Mouse (Mus musculus): ENCODE measurements around the gene Dcaf15.

Gene Dcaf15

GRCm38 (mm10) chr8:84104697-84105609 is at the start of gene Dcaf15:
Dcaf15 (minus strand) TSS chr8:84104768.
- peak; percentile 99 for DNase-seq (ENCODE audit: low spot score)

- no peak for DNase-seq (ENCODE audit: low spot score)
These were observed 44.6 kb upstream of the Dcaf15 start for GRCm38 (mm10) chr8:84149181-84149580.

GRCm38 (mm10) chr8:84148531-84148850 is 43.9 kb upstream of the Dcaf15 start:
- DNase-seq (ENCODE audit: low spot score), result peak; percentile 66

GRCm38 (mm10) chr8:84147769-84148530 is 43.4 kb upstream of the Dcaf15 start, which contains the start of the genes Cc2d1a and 4930432K21Rik:
Cc2d1a (minus strand) TSS chr8:84147936.
4930432K21Rik (plus strand) TSS chr8:84148025.
- DNase-seq (ENCODE audit: low spot score), result peak; percentile 98

GRCm38 (mm10) chr8:84147324-84147766 is 42.8 kb upstream of the Dcaf15 start:
- peak; percentile 61 for DNase-seq (ENCODE audit: low spot score)

GRCm38 (mm10) chr8:84144636-84145245 is 40.2 kb upstream of the Dcaf15 start:
- peak; percentile 46 for DNase-seq (ENCODE audit: low spot score)

- no peak for DNase-seq (ENCODE audit: low spot score)
These were observed 36.3 kb upstream of the Dcaf15 start for GRCm38 (mm10) chr8:84140838-84141237.

- DNase-seq (ENCODE audit: low spot score), result no peak
These were observed 33.3 kb upstream of the Dcaf15 start for GRCm38 (mm10) chr8:84137848-84138247.

- no peak for DNase-seq (ENCODE audit: low spot score)
These were observed 27.7 kb upstream of the Dcaf15 start for GRCm38 (mm10) chr8:84132225-84132624.

GRCm38 (mm10) chr8:84130806-84131205 is 26.2 kb upstream of the Dcaf15 start:
- no peak for DNase-seq (ENCODE audit: low spot score)

- DNase-seq (ENCODE audit: low spot score), result no peak
These were observed 23.7 kb upstream of the Dcaf15 start for GRCm38 (mm10) chr8:84128277-84128676.

GRCm38 (mm10) chr8:84127202-84127901 is 22.8 kb upstream of the Dcaf15 start:
- no peak for DNase-seq (ENCODE audit: low spot score)

GRCm38 (mm10) chr8:84126742-84127141 is 22.2 kb upstream of the Dcaf15 start:
- DNase-seq (ENCODE audit: low spot score), result no peak

- DNase-seq (ENCODE audit: low spot score), result no peak
These were observed 21.1 kb upstream of the Dcaf15 start, which contains the start of gene Podnl1 for GRCm38 (mm10) chr8:84125656-84126055. Podnl1 (plus strand) TSS chr8:84125989.

GRCm38 (mm10) chr8:84122151-84122550 is 17.6 kb upstream of the Dcaf15 start:
- no peak for DNase-seq (ENCODE audit: low spot score)

- DNase-seq (ENCODE audit: low spot score), result no peak
These were observed 11.1 kb upstream of the Dcaf15 start for GRCm38 (mm10) chr8:84115646-84116045.

GRCm38 (mm10) chr8:84106216-84107040 is 1.9 kb upstream of the Dcaf15 start:
- DNase-seq (ENCODE audit: low spot score), result no peak

GRCm38 (mm10) chr8:84105676-84106075 is 1.1 kb upstream of the Dcaf15 start:
- DNase-seq (ENCODE audit: low spot score), result no peak

- DNase-seq (ENCODE audit: low spot score), result peak; percentile 71
These were observed 347 bp downstream of the Dcaf15 start for GRCm38 (mm10) chr8:84104221-84104620.

- no peak for DNase-seq (ENCODE audit: low spot score)
These were observed 967 bp downstream of the Dcaf15 start for GRCm38 (mm10) chr8:84103601-84104000.

Data from testis, postnatal 14 days (tissue).